ENCODE assay signal across 14 mouse cellular contexts in the genomic region with DNA sequence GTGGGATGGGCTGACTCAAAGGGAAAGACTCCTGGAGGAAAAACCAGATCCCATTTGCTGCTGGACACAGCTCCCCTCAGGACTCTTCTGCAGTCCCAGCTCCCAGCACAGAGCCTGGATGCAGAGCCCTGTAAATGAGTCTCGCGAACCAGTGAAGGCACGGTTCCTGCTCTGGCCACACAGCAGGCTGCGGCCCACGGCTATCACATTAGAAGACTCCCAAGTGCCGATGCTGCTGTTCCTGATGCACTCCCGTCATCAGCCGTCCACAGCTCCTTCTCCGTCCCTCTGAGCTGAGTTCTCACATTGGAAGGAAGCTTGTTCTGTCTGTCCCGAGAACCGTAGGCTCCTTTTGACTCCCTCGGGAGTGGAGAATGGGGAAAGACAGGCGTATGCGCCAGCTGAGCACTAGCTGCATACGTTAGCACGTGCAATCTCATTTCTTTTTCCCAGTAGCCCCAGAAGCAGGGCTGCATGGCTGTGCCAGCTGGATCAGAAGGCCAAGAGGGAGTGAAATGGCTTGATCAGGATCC. TPM values are rescaled to one million over a fixed set of nuclear protein-coding genes. Genes with fewer than 3 reads are reported as not detected.
DNase-seq lines count a peak whose midpoint lies in the region; ATAC-seq and TF ChIP-seq lines count a peak whose summit lies in the region.
"Had no signal": no experiment of that assay in that cellular context is flagged by ENCODE, and none has a peak within 500 bp of the region (broad histone marks: within the 10 kb centered on the region; RNA-seq: fewer than 3 reads in every experiment).

A gene (plus strand): TSS at position 51 of the 533 bp plus-strand sequence.

- WGBS in hindbrain, embryonic 10.5 days, result 46% methylated on average over 16 of the region's 16 CpGs
- 20% methylated on average over 16 of the region's 16 CpGs for WGBS in hindbrain, embryonic 14.5 days
- 61% methylated on average over 16 of the region's 16 CpGs for WGBS in embryonic facial prominence, embryonic 15.5 days
- 37% methylated on average over 16 of the region's 16 CpGs for WGBS in midbrain, embryonic 13.5 days

- H3K36me3 ChIP-seq in hindbrain, embryonic 10.5 days, result no peaks in the 10 kb centered on the region
- H3K36me3 ChIP-seq in hindbrain, embryonic 14.5 days (replicated peaks; ENCODE audit: control insufficient read depth, insufficient read depth), result no peaks in the 10 kb centered on the region
- H3K36me3 ChIP-seq in ES-E14 (ENCODE audit: control insufficient read depth, insufficient read depth, low read length, poor library complexity, severe bottlenecking), result no peaks in the 10 kb centered on the region
- no peaks in the 10 kb centered on the region for H3K36me3 ChIP-seq in embryonic facial prominence, embryonic 15.5 days
- H3K36me3 ChIP-seq in midbrain, embryonic 13.5 days, result no peaks in the 10 kb centered on the region

- in situ Hi-C loops in ES-E14 (cut with MboI; ENCODE audit: low sequenced_read_pairs in 2 of 2, unreplicated experiment in 2 of 2), result no loop called here

- H3K27me3 ChIP-seq in hindbrain, embryonic 10.5 days (ENCODE audit: insufficient read depth, poor library complexity, severe bottlenecking), result no peaks in the 10 kb centered on the region
- H3K27me3 ChIP-seq in hindbrain, embryonic 14.5 days (ENCODE audit: control insufficient read depth, insufficient read depth, low read length), result no peaks in the 10 kb centered on the region
- H3K27me3 ChIP-seq in embryonic facial prominence, embryonic 15.5 days, result no peaks in the 10 kb centered on the region
- no peaks in the 10 kb centered on the region for H3K27me3 ChIP-seq in midbrain, embryonic 13.5 days

- peaks cover 72% of the 10 kb centered on the region for H3K4me1 ChIP-seq in hindbrain, embryonic 10.5 days (replicated peaks)
- H3K4me1 ChIP-seq in hindbrain, embryonic 14.5 days (replicated peaks; ENCODE audit: control insufficient read depth, insufficient read depth, low read length), result peaks cover 22% of the 10 kb centered on the region
- H3K4me1 ChIP-seq in ES-E14 (ENCODE audit: control insufficient read depth in 2 of 2, insufficient read depth in 2 of 2, low read length in 2 of 2, poor library complexity in 1 of 2), result peaks cover 1 to 15% of the 10 kb centered on the region in 2 experiments; a peak in 3 of 4 replicates
- peaks cover 12% of the 10 kb centered on the region; the same call in 1 of the 2 replicates for H3K4me1 ChIP-seq in embryonic facial prominence, embryonic 15.5 days
- H3K4me1 ChIP-seq in midbrain, embryonic 13.5 days (replicated peaks), result peaks cover 28% of the 10 kb centered on the region

- H3K9me3 ChIP-seq in hindbrain, embryonic 10.5 days, result no peaks in the 10 kb centered on the region
- H3K9me3 ChIP-seq in hindbrain, embryonic 14.5 days (ENCODE audit: control insufficient read depth, low read length), result no peaks in the 10 kb centered on the region
- no peaks in the 10 kb centered on the region for H3K9me3 ChIP-seq in ES-E14 (ENCODE audit: control insufficient read depth, insufficient read depth, low read depth, low read length)
- no peaks in the 10 kb centered on the region for H3K9me3 ChIP-seq in embryonic facial prominence, embryonic 15.5 days (replicated peaks)
- no peaks in the 10 kb centered on the region for H3K9me3 ChIP-seq in midbrain, embryonic 13.5 days

- no peak within 1 kb of the TSS for H3K9ac ChIP-seq in hindbrain, embryonic 14.5 days
- H3K9ac ChIP-seq in ES-E14 (ENCODE audit: insufficient read depth, low read depth, low read length, poor library complexity, severe bottlenecking), result peak within 1 kb of the TSS; percentile 8; the same call in 1 of the 2 replicates
- peak within 1 kb of the TSS; percentile 9; the same call in 1 of the 2 replicates for H3K9ac ChIP-seq in embryonic facial prominence, embryonic 15.5 days
- no peak within 1 kb of the TSS; the same call in 1 of the 2 replicates for H3K9ac ChIP-seq in midbrain, embryonic 13.5 days (replicated peaks)

- ATAC-seq in hindbrain, embryonic 14.5 days (ENCODE audit: low FRiP score), result no peak
- ATAC-seq in embryonic facial prominence, embryonic 15.5 days (ENCODE audit: insufficient number of reproducible peaks, low FRiP score, low TSS enrichment, low read depth), result no peak
- no peak for ATAC-seq in midbrain, embryonic 13.5 days

- no peak within 1 kb of the TSS for H3K4me3 ChIP-seq in hindbrain, embryonic 10.5 days
- no peak within 1 kb of the TSS for H3K4me3 ChIP-seq in hindbrain, embryonic 14.5 days (replicated peaks; ENCODE audit: low read length)
- H3K4me3 ChIP-seq in ES-E14 (ENCODE audit: insufficient read depth in 1 of 2, low read depth in 1 of 2, low read length in 2 of 2, poor library complexity in 1 of 2, severe bottlenecking in 1 of 2), result 0 out of 4 replicates have a peak within 1 kb of the TSS, but pooled peaks of 1 of the 2 experiments have one; percentile 3
- H3K4me3 ChIP-seq in embryonic facial prominence, embryonic 15.5 days (replicated peaks), result no peak within 1 kb of the TSS
- H3K4me3 ChIP-seq in midbrain, embryonic 13.5 days (replicated peaks), result no peak within 1 kb of the TSS

- H3K4me2 ChIP-seq in hindbrain, embryonic 14.5 days (replicated peaks), result no peak within 1 kb of the TSS
- H3K4me2 ChIP-seq in embryonic facial prominence, embryonic 15.5 days (replicated peaks), result no peak within 1 kb of the TSS
- H3K4me2 ChIP-seq in midbrain, embryonic 13.5 days (replicated peaks), result no peak within 1 kb of the TSS

- no peak for DNase-seq in hindbrain, embryonic 10.5 days (ENCODE audit: low spot score)
- DNase-seq in hindbrain, embryonic 14.5 days (ENCODE audit: low spot score), result no peak
- DNase-seq in ES-E14 (ENCODE audit: low read depth, low spot score), result no peak
- no peak for DNase-seq in ovary, adult 18-20 months (ENCODE audit: low spot score)
- DNase-seq in T-cell, adult 2 months (ENCODE audit: low spot score), result no peak
- DNase-seq: cerebellum, postnatal 36 days; heart, adult 11 months; kidney, postnatal 36 days; lung, adult 2 months had no signal

- peak within 1 kb of the TSS; percentile 78 for H3K27ac ChIP-seq in hindbrain, embryonic 10.5 days
- no peak within 1 kb of the TSS for H3K27ac ChIP-seq in hindbrain, embryonic 14.5 days
- no peak within 1 kb of the TSS for H3K27ac ChIP-seq in ES-E14 (ENCODE audit: insufficient read depth, low read depth, low read length, poor library complexity, severe bottlenecking)
- no peak within 1 kb of the TSS for H3K27ac ChIP-seq in embryonic facial prominence, embryonic 15.5 days (replicated peaks)
- peak within 1 kb of the TSS; percentile 62 for H3K27ac ChIP-seq in midbrain, embryonic 13.5 days

TF ChIP-seq in ES-E14, 5 proteins besides CTCF, POLR2A, EP300 and RAD21:
- TF ChIP-seq HCFC1 (IDR thresholded peaks at IDR 0.05; ENCODE audit: borderline replicate concordance, insufficient read depth, low read length), result no peak
- TF ChIP-seq ZNF384 (IDR thresholded peaks at IDR 0.05; ENCODE audit: low read depth, low read length), result no peak
- no peak for TF ChIP-seq ZC3H11A (IDR thresholded peaks at IDR 0.05; ENCODE audit: borderline replicate concordance, low read depth, low read length)
- TF ChIP-seq CHD2 (IDR thresholded peaks at IDR 0.05; ENCODE audit: low read depth, low read length), result no peak
- TF ChIP-seq MAFK (IDR thresholded peaks at IDR 0.05; ENCODE audit: insufficient read depth, low read depth, low read length), result no peak

RNA-seq across cellular contexts. Expression of the gene that starts here (rescaled TPM):
- 0.30 TPM in 2 replicates for polyA plus RNA-seq in hindbrain, embryonic 10.5 days (2016; fragmentation: Nextera tagmentation; extraction: Ambion mirVana)
- polyA plus RNA-seq in hindbrain, embryonic 14.5 days (2014; fragmentation: Nextera tagmentation; extraction: Ambion mirVana), result not detected in 2 replicates
- total RNA-seq in ES-E14 (2012; rRNA removed), result 0.09 and 0.32 TPM in 2 replicates
- polyA plus RNA-seq in embryonic facial prominence, embryonic 15.5 days (2015; fragmentation: Nextera tagmentation; extraction: Ambion mirVana), result not detected in 2 replicates
- polyA plus RNA-seq in midbrain, embryonic 13.5 days (2015; fragmentation: Nextera tagmentation; extraction: Ambion mirVana), result not detected in 2 replicates
- total RNA-seq: left cerebral cortex, adult 8-10 months; megakaryocyte-erythroid progenitor cell, adult 5-6 weeks had no signal
- polyA plus RNA-seq: lung, adult 2 months; spleen, adult 2 months had no signal

Comparison
In these comparisons a context has a peak if more than half of its experiments do, and no peak if none do; other contexts are left out.
1. H3K27ac ChIP-seq: peak in hindbrain, embryonic 10.5 days (single experiment) and midbrain, embryonic 13.5 days (single experiment); none in hindbrain, embryonic 14.5 days (single experiment), ES-E14 (single experiment) and embryonic facial prominence, embryonic 15.5 days (single experiment).
2. H3K9ac ChIP-seq: peak in ES-E14 (single experiment) and embryonic facial prominence, embryonic 15.5 days (single experiment); none in hindbrain, embryonic 14.5 days (single experiment) and midbrain, embryonic 13.5 days (single experiment).